Mouse (Mus musculus) liver, embryonic 16.5 days (tissue): ENCODE measurements around the gene Hdhd3. TPM values are rescaled to one million over a fixed set of nuclear protein-coding genes. Genes with fewer than 3 reads are reported as not detected.

Experiments
- ATAC-seq: fragments of 200-750 bp; cut with Nextera tagmentation; 2 replicates; pipeline ENCODE4 v1.8.0; 2017; ENCODE audit warnings: low read depth, mild to moderate bottlenecking, moderate number of reproducible peaks, moderate library complexity
- H3K27ac ChIP-seq: fragments of 300-500 bp; sonication (generic); 2 replicates; pipeline ENCODE4 v1.5.1; 2014; ENCODE audit warnings: mild to moderate bottlenecking, low read length
- H3K27me3 ChIP-seq: fragments of 300-500 bp; sonication (generic); 2 replicates; pipeline ENCODE4 v1.6.1; 2014; ENCODE audit warnings: low read depth, low read length, mixed read lengths; ENCODE audit not compliant: control insufficient read depth, insufficient read depth
- H3K36me3 ChIP-seq: fragments of 300-500 bp; sonication (generic); 2 replicates; pipeline ENCODE4 v1.6.1; 2014; ENCODE audit warnings: mild to moderate bottlenecking; ENCODE audit not compliant: control insufficient read depth, insufficient read depth
- H3K4me1 ChIP-seq: fragments of 300-500 bp; sonication (generic); 2 replicates; pipeline ENCODE4 v1.6.1; 2014; ENCODE audit warnings: low read depth, low read length, mixed read lengths; ENCODE audit not compliant: control insufficient read depth
- H3K4me2 ChIP-seq: fragments of 300-500 bp; sonication (generic); 2 replicates; pipeline ENCODE4 v1.6.1; 2014; ENCODE audit warnings: low read depth, low read length, mixed read lengths
- H3K4me3 ChIP-seq: fragments of 300-500 bp; sonication (generic); 2 replicates; pipeline ENCODE4 v1.5.1; 2014; ENCODE audit warnings: low read depth, mild to moderate bottlenecking, low read length
- H3K9ac ChIP-seq: fragments of 300-500 bp; sonication (generic); 2 replicates; pipeline ENCODE4 v1.6.1; 2014; ENCODE audit warnings: low read depth, low read length
- H3K9me3 ChIP-seq: fragments of 300-500 bp; sonication (generic); replicated peaks from 2 replicates; pipeline ENCODE4 v1.6.1; 2016; ENCODE audit warnings: low read length; ENCODE audit not compliant: control insufficient read depth
- WGBS: fragments of 180-500 bp; shearing (Covaris S2); extraction: QIAGEN DNeasy Blood & Tissue Kit; methylation state at CpG from one replicate; pipeline ENCODE4 v1.1.7; 2014; ENCODE audit not compliant: insufficient replicate concordance; 5-methylcytosine and 5-hydroxymethylcytosine counted together
- polyA plus RNA-seq: library from polyadenylated mRNA; unstranded; fragments of >200 nt; fragmentation: Nextera tagmentation; extraction: Ambion mirVana; gene quantifications from 2 replicates; pipeline ENCODE4 v1.2.1, GENCODE M21; 2015

Hdhd3 gene
- polyA plus RNA-seq, 1 experiment from 2014 or later: 9.5 TPM

GRCm38 (mm10) chr4:62524651-62525488, 21.6 kb upstream of the Hdhd3 start, which contains the start of the genes Pole3 and 4933430I17Rik:
TSS of gene Pole3 (minus strand) at chr4:62525068.
TSS of gene 4933430I17Rik (plus strand) at chr4:62525369.
- Histone ChIP-seq H3K27me3 (no peaks in the 10 kb centered on the region), H3K36me3 (no peaks in the 10 kb centered on the region; the same call in 1 of the 2 replicates), H3K4me2 (peak within 1 kb of the TSS; percentile 66), H3K4me1 (peaks cover 24% of the 10 kb centered on the region), H3K27ac (peak within 1 kb of the TSS; percentile 86), H3K9ac (peak within 1 kb of the TSS; percentile 74), H3K4me3 (peak within 1 kb of the TSS; percentile 83), H3K9me3 (no peaks in the 10 kb centered on the region)
- under 1% methylated on average over 59 of the region's 59 CpGs for WGBS
- ATAC-seq: peak; percentile 97

- peaks cover 36% of the 10 kb centered on the region for H3K4me1 ChIP-seq
- no peak for ATAC-seq
Measured at GRCm38 (mm10) chr4:62520892-62521400, 17.7 kb upstream of the Hdhd3 start.

DNA sequence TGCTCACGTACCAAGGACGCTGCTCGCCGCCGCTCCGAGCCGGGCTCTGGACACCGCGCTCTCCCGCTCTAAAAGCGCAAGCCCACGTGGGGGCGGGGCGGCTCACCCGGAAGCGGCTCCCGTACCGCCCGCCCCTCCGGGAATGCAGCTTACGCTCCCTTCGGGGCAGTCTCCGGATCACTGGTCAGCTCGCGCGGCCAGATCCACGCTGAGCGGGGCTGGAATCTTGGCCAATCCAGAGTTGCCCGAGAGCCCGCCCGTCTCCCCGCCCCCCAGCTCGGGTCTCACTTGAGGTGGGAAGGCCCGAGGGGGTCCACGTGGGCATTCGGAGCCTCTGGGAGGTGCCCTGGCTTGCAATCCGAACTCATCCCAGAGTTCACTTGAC, 16.6 kb upstream of the Hdhd3 start, which contains the start of gene Alad:
Gene Alad, minus strand, starts transcription at position 70 of the 385 bp plus-strand sequence.
- H3K9ac ChIP-seq: peak within 1 kb of the TSS; percentile 91
- peak within 1 kb of the TSS; percentile 72 for H3K4me3 ChIP-seq
- peaks cover 5% of the 10 kb centered on the region; the same call in 1 of the 2 replicates for H3K36me3 ChIP-seq
- H3K4me1 ChIP-seq: peaks cover 39% of the 10 kb centered on the region
- ATAC-seq: peak; percentile 55
- H3K4me2 ChIP-seq: peak within 1 kb of the TSS; percentile 87
- 0% methylated on average over 37 of the region's 37 CpGs for WGBS
- H3K9me3 ChIP-seq: no peaks in the 10 kb centered on the region
- H3K27ac ChIP-seq: peak within 1 kb of the TSS; percentile 98
- no peaks in the 10 kb centered on the region for H3K27me3 ChIP-seq

More at GRCm38 (mm10) chr4:62520892-62521400, 17.7 kb upstream of the Hdhd3 start:
- Histone ChIP-seq H3K4me3 (no peak overlapping the region), H3K36me3 (no peaks in the 10 kb centered on the region; the same call in 1 of the 2 replicates), H3K4me2 (peak overlapping the region; percentile 87; the same call in 1 of the 2 replicates), H3K9me3 (no peaks in the 10 kb centered on the region), H3K27ac (peak overlapping the region; percentile 59), H3K27me3 (no peaks in the 10 kb centered on the region), H3K9ac (no peak overlapping the region)
- 47% methylated on average over 2 of the region's 2 CpGs for WGBS

DNA sequence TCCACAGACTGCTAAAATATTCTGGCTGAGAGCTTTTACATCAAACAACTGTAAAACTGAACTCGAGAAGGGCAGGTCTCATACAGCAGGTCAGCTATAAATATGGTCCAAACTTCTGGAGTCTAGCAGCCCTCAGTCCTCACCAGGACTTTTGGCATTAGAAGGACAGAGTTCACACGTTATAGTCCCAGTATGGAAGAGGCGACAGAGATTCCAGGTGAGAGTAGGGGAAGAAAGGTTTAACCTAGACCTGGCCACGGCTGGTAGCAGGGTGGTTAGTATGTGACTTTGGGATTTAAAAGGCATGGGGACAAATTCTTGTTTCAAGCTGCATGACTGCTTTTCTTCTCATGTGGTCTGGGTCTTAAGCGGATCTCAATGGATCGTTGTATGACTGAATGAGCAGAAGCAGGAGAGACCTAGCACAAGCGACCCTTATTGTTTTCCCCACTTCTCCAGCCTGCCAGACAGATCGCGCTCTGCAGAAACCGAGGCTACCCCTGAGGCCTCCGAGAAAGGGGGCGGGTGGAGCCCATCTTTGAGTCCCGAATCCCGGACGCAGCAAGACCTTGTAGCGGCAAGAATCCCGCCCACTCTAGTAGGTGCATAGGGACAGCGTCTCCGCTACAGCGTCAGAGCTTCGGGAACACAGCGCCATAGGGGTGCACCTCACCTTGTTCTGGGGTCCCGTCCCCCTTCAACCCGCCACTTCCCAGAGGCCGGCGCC, 16.0 kb upstream of the Hdhd3 start:
- Histone ChIP-seq H3K27ac (peak overlapping the region; percentile 98), H3K9me3 (no peaks in the 10 kb centered on the region), H3K4me1 (peaks cover 38% of the 10 kb centered on the region)

DNA sequence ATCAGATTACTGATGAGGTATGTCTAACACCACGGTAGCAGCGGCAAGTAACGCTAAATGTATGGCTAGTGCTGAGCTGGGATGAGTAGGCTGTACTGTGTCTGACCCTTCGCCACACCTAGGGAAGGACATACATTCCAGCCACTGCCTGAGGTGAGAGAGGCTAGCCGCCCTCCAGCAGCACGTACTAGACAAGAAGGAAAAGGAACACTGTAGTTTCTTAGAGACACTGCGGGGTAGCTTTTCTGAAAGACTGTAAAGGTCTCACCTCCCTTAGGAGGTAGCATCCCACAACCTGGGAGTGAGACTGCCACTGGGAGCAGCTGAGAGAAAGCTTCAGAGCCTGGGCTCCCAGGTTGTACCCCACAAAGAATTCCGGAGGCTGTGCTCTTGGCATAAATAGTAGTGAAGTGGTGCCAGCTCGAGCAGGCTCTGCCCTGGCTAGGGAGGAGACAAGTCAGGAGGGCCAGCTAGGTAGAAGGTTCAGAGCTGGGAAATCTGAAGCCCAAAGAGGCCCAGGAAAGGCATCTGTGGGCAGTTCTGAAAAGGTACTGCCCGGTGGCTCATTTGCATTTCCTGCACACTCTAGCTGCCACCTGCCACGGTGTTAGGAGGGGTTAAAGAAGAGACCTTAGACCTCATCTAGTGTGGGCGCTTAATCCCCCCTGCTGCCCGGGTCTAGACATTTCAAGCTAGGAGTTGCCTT, 15.3 kb upstream of the Hdhd3 start:
- Histone ChIP-seq H3K9ac (peak overlapping the region; percentile 91), H3K4me1 (peaks cover 39% of the 10 kb centered on the region), H3K4me3 (peak overlapping the region; percentile 72), H3K27ac (peak overlapping the region; percentile 98), H3K4me2 (peak overlapping the region; percentile 87), H3K27me3 (no peaks in the 10 kb centered on the region), H3K9me3 (no peaks in the 10 kb centered on the region), H3K36me3 (peaks cover 12% of the 10 kb centered on the region)
- ATAC-seq: no peak
- 31% methylated on average over 13 of the region's 13 CpGs for WGBS

More for the DNA sequence above, 16.0 kb upstream of the Hdhd3 start:
- Histone ChIP-seq H3K4me3 (peak overlapping the region; percentile 72), H3K9ac (peak overlapping the region; percentile 91), H3K27me3 (no peaks in the 10 kb centered on the region), H3K4me2 (peak overlapping the region; percentile 87), H3K36me3 (peaks cover 5% of the 10 kb centered on the region; the same call in 1 of the 2 replicates)
- 1% methylated on average over 26 of the region's 26 CpGs for WGBS
- peak; percentile 4 for ATAC-seq

GRCm38 (mm10) chr4:62517538-62518415, 14.5 kb upstream of the Hdhd3 start:
- Histone ChIP-seq H3K4me2 (peak overlapping the region; percentile 87), H3K27ac (peak overlapping the region; percentile 98), H3K9me3 (no peaks in the 10 kb centered on the region), H3K9ac (peak overlapping the region; percentile 91), H3K27me3 (no peaks in the 10 kb centered on the region), H3K4me1 (peaks cover 43% of the 10 kb centered on the region), H3K36me3 (peaks cover 20% of the 10 kb centered on the region), H3K4me3 (peak overlapping the region; percentile 72)
- ATAC-seq: no peak
- 28% methylated on average over 10 of the region's 10 CpGs for WGBS

GRCm38 (mm10) chr4:62517046-62517445, 13.8 kb upstream of the Hdhd3 start:
- Histone ChIP-seq H3K9ac (peak overlapping the region; percentile 91), H3K27me3 (no peaks in the 10 kb centered on the region), H3K27ac (peak overlapping the region; percentile 98), H3K36me3 (peaks cover 27% of the 10 kb centered on the region), H3K4me2 (peak overlapping the region; percentile 87), H3K9me3 (no peaks in the 10 kb centered on the region), H3K4me3 (peak overlapping the region; percentile 72), H3K4me1 (peaks cover 50% of the 10 kb centered on the region)
- ATAC-seq: peak; percentile 17
- WGBS: 29% methylated on average over 8 of the region's 8 CpGs
